Mouse (Mus musculus): ENCODE results near the gene Fam120a.

- TF ChIP-seq CTCF (IDR thresholded peaks at IDR 0.05; ENCODE audit: low read depth, low read length) (no peak), GATA1 (IDR thresholded peaks at IDR 0.05; ENCODE audit: borderline replicate concordance, low read length) (no peak)
Observed at GRCm38 (mm10) chr13:48964850-48965249, 3.0 kb downstream of the Fam120a start.
